Mouse (Mus musculus) limb, embryonic 14.5 days (tissue): Measurements from ENCODE around the gene Cyb5b. TPM values are rescaled to one million over a fixed set of nuclear protein-coding genes. Genes with fewer than 3 reads are reported as not detected.

ENCODE experiments used
- ATAC-seq: fragments of 200-750 bp; cut with Nextera tagmentation; 2 replicates; pipeline ENCODE4 v1.8.0; 2017; ENCODE audit warnings: low read depth, moderate number of reproducible peaks, moderate TSS enrichment; ENCODE audit not compliant: low FRiP score
- DNase-seq: peaks from one replicate; pipeline ENCODE4 v3.0.0-alpha.2; 2015; ENCODE audit warnings: low spot score
- H3K27ac ChIP-seq: fragments of 300-500 bp; sonication (generic); replicated peaks from 2 replicates; pipeline ENCODE4 v1.5.1; 2014; ENCODE audit warnings: low read depth, mild to moderate bottlenecking, low read length, moderate library complexity, mixed read lengths
- H3K27me3 ChIP-seq: fragments of 300-500 bp; sonication (generic); 2 replicates; pipeline ENCODE4 v1.6.1; 2014; ENCODE audit warnings: low read length, mixed read lengths; ENCODE audit not compliant: control insufficient read depth, insufficient read depth
- H3K36me3 ChIP-seq: fragments of 300-500 bp; sonication (generic); 2 replicates; pipeline ENCODE4 v1.6.1; 2014; ENCODE audit warnings: mild to moderate bottlenecking, low read length, moderate library complexity, mixed read lengths; ENCODE audit not compliant: control insufficient read depth, insufficient read depth
- H3K4me1 ChIP-seq: fragments of 300-500 bp; sonication (generic); 2 replicates; pipeline ENCODE4 v1.6.1; 2014; ENCODE audit warnings: antibody characterized with exemption, low read length, mixed read lengths; ENCODE audit not compliant: control insufficient read depth, insufficient read depth
- H3K4me2 ChIP-seq: fragments of 300-500 bp; sonication (generic); replicated peaks from 2 replicates; pipeline ENCODE4 v1.6.1; 2014; ENCODE audit warnings: low read depth, mild to moderate bottlenecking, low read length, moderate library complexity; ENCODE audit not compliant: severe bottlenecking
- H3K4me3 ChIP-seq: fragments of 300-500 bp; sonication (generic); replicated peaks from 2 replicates; pipeline ENCODE4 v1.5.1; 2014; ENCODE audit warnings: low read length
- H3K9ac ChIP-seq: fragments of 300-500 bp; sonication (generic); 2 replicates; pipeline ENCODE4 v1.6.1; 2014; ENCODE audit warnings: mild to moderate bottlenecking, low read depth, low read length, moderate library complexity; ENCODE audit not compliant: severe bottlenecking
- H3K9me3 ChIP-seq: fragments of 300-500 bp; sonication (generic); 2 replicates; pipeline ENCODE4 v1.6.1; 2016; ENCODE audit warnings: low read length; ENCODE audit not compliant: control insufficient read depth
- POLR2A ChIP-seq: fragments of 200-500 bp; IDR thresholded peaks from 2 replicates; pipeline ENCODE4 v1.8.0; 2012; ENCODE audit warnings: inconsistent platforms, mild to moderate bottlenecking, moderate library complexity, borderline replicate concordance; ENCODE audit not compliant: insufficient read depth, insufficient read length; ENCODE audit errors: extremely low read depth
- WGBS: fragments of 180-500 bp; shearing (Covaris S2); extraction: QIAGEN DNeasy Blood & Tissue Kit; methylation state at CpG from one replicate; pipeline ENCODE4 v1.1.7; 2014; 5-methylcytosine and 5-hydroxymethylcytosine counted together
- polyA plus RNA-seq, 2 experiments: library from polyadenylated mRNA; depleted of rRNA in 1 of 2; stranded (reverse) in 1 of 2; unstranded in 1 of 2; fragments of >200 nt; fragmentation: Nextera tagmentation in 1 of 2; extraction: Ambion mirVana in 1 of 2; gene quantifications; 2 replicates each; pipeline versions ENCODE4 v1.2.1 to v1.2.3; 2012 to 2014

Cyb5b gene
- polyA plus RNA-seq, 2 experiments = 60.3 to 82.3 TPM

DNA sequence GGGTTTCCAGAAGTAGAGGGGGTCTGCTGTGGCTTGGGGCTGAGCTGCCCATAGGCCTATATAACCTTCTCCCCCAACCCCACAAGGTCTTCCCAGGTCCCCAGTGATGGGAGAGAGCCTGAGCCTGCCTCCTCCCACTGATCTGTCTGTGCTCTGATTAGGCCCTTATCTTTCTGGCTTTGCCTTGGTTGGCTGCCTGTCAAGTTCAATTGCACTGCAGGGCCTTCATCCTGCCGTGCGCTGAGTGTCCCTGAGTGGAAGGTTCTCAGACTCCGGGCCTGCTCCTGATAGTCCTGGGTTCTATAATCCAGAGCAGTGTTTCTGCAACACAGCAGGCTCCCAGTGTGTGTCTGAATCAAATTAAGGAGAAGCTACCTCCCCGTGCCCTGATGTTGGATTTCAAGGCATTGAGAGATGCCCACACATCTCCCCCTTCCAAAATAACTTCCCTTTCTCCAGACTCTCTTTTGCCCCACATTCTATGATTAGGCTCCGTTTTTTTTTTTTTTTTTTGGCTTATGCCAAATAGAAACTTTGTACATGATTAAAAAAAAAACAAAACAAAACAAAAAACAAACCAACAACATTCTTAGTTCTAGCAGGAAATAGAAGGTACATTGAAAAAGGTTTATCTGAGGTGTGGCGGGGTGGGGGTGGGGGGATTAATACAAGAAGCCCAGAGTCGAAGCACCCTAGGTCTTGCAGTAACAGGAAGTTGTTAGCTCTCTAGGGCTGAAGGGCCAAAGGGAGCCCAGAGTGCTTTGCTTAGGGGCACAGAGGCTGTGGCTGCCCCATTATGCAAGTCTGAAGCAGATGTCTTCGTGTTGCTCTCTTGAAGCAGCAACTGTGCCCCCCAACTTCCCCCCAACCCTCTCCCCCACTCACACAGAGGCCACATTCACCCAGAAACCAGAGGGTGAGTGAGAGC is 71.7 kb downstream of the Cyb5b start:
- Histone ChIP-seq H3K36me3 (no peaks in the 10 kb centered on the region), H3K27ac (no peak overlapping the region), H3K9me3 (no peaks in the 10 kb centered on the region), H3K4me3 (no peak overlapping the region), H3K9ac (no peak overlapping the region), H3K4me1 (no peaks in the 10 kb centered on the region), H3K27me3 (no peaks in the 10 kb centered on the region), H3K4me2 (no peak overlapping the region)
- TF ChIP-seq POLR2A = no peak
- ATAC-seq (no peak), DNase-seq (no peak)
- WGBS = 39% methylated on average over 8 of the region's 8 CpGs

DNA sequence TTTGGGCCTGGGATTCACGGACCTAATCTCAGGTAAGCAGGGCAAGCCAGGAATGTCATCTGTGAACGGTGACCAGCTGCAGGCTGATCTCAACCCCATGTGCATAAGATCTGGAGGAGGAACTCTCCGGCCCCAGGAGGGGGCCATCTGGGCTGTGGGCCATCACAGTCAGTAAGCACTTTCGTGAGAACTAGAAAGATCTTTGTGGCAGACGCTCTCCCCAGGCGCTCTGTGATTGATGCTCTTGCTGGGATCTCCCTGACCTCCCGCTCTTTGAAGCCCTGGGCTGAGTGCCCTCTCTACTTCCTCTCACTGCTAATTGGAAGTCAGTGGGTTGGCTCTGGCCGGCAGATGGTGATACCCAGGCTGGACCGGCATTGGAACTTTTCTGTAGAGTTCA is 75.7 kb downstream of the Cyb5b start:
- no peak overlapping the region for H3K9ac ChIP-seq
- H3K27me3 ChIP-seq = no peaks in the 10 kb centered on the region
- ATAC-seq (no peak), DNase-seq (no peak)
- H3K4me1 ChIP-seq = no peaks in the 10 kb centered on the region
- 19% methylated on average over 9 of the region's 9 CpGs for WGBS
- no peak for TF ChIP-seq POLR2A
- H3K36me3 ChIP-seq = no peaks in the 10 kb centered on the region
- H3K4me2 ChIP-seq = no peak overlapping the region
- H3K4me3 ChIP-seq = no peak overlapping the region
- no peaks in the 10 kb centered on the region for H3K9me3 ChIP-seq
- H3K27ac ChIP-seq = no peak overlapping the region

DNA sequence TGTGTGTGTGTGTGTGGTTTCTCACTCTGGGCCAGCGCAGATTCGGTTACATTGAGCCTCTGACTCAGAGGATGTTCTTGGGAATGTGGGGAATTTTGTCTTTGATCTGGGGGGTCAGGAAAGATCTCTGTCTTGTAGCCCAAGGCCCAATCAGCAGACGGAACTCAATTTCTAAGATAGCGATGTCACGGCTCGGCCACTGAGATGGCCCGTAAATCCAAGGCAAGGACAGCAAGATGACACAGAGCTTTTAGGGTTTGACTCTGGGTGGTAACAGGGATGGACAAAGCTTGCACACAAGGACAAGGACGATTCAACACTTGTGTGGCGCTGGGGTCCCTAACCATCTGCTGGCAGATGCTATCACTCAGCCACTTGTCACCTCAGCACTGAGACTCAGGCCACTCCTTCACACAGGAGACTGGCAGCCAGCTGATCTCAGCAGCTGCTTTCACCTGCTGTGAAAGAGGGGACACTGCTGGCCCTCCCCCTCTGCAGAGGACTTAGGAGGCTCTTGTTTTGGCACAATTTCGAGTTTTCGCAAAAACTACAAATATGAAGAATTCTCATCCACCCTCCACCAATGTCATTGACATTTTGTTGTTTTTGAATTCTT is 76.7 kb downstream of the Cyb5b start:
- no peak for TF ChIP-seq POLR2A
- Histone ChIP-seq H3K36me3 (no peaks in the 10 kb centered on the region), H3K4me3 (no peak overlapping the region), H3K9me3 (no peaks in the 10 kb centered on the region), H3K9ac (no peak overlapping the region), H3K4me1 (no peaks in the 10 kb centered on the region), H3K27ac (no peak overlapping the region), H3K27me3 (no peaks in the 10 kb centered on the region), H3K4me2 (no peak overlapping the region)
- no peak for DNase-seq
- WGBS = 24% methylated on average over 11 of the region's 11 CpGs
- ATAC-seq = peak; percentile 23; the same call in 1 of the 2 replicates

DNA sequence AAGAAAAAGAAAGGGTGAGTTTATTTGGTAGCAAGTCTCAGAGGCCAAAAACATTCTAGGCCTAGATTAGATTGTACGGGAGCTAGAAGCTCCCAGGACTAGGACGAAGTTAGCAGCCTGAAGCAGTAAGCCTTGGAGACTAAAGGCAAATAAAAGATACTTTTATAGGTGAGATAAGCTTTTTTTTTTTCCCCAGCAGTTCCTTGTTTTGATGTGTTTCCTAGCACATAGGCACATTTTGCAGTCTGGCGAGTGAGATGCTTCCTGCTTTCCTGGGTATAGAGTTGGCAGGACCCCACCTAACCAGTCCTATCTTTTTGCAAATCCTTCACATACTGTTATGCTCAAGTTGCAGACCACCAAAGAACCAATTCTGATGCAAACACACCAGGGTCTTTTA is 82.8 kb downstream of the Cyb5b start:
- H3K27me3 ChIP-seq = no peaks in the 10 kb centered on the region
- no peak overlapping the region for H3K27ac ChIP-seq
- DNase-seq (no peak), ATAC-seq (no peak)
- H3K4me1 ChIP-seq = no peaks in the 10 kb centered on the region
- no peak for TF ChIP-seq POLR2A
- no peaks in the 10 kb centered on the region for H3K9me3 ChIP-seq
- H3K36me3 ChIP-seq = no peaks in the 10 kb centered on the region
- 83% methylated on average over 3 of the region's 3 CpGs for WGBS
- H3K4me3 ChIP-seq = no peak overlapping the region
- H3K4me2 ChIP-seq = no peak overlapping the region
- no peak overlapping the region for H3K9ac ChIP-seq

DNA sequence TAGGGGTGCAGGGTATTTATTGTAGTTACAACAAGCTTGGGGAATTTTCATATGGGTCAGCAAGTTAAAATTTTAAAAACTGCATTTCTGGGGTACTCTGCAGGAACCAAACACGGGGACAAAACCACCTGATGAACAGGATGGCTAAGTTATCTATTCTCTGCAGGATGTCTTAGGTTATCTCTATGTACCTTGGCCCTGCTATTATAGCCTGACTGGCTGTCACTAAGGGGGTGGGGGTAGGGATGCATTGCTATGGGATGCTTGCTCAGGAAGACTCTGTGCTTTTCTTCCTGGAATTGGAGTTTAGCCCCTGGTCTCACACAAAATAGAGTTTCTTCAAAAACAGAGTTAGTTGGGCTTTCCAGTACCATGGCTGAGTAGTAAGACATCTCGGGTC is 83.3 kb downstream of the Cyb5b start:
- TF ChIP-seq POLR2A = no peak
- WGBS = 73% methylated on average over 2 of the region's 2 CpGs
- Histone ChIP-seq H3K9me3 (no peaks in the 10 kb centered on the region), H3K4me3 (no peak overlapping the region), H3K36me3 (no peaks in the 10 kb centered on the region), H3K9ac (no peak overlapping the region), H3K27me3 (no peaks in the 10 kb centered on the region), H3K27ac (no peak overlapping the region), H3K4me2 (no peak overlapping the region), H3K4me1 (no peaks in the 10 kb centered on the region)
- ATAC-seq (no peak), DNase-seq (no peak)

Other genes with a start within 250 kb of the Cyb5b start
- 13.9 and 15.4 TPM in 2 replicates for gene Sntb2, start 214.9 kb upstream of the Cyb5b start, polyA plus RNA-seq (2012; rRNA removed)
- 20.4 and 20.7 TPM in 2 replicates for gene Sntb2, start 214.9 kb upstream of the Cyb5b start, polyA plus RNA-seq (2014; fragmentation: Nextera tagmentation; extraction: Ambion mirVana)
- 40.2 and 50.8 TPM in 2 replicates for gene Vps4a, start 119.4 kb upstream of the Cyb5b start, polyA plus RNA-seq (2012; rRNA removed)
- 75.8 and 82.3 TPM in 2 replicates for gene Vps4a, start 119.4 kb upstream of the Cyb5b start, polyA plus RNA-seq (2014; fragmentation: Nextera tagmentation; extraction: Ambion mirVana)
- 34.6 and 38.7 TPM in 2 replicates for gene Pdf, start 102.0 kb upstream of the Cyb5b start, polyA plus RNA-seq (2012; rRNA removed)
- 35.7 and 39.2 TPM in 2 replicates for gene Pdf, start 102.0 kb upstream of the Cyb5b start, polyA plus RNA-seq (2014; fragmentation: Nextera tagmentation; extraction: Ambion mirVana)
- 56.7 and 68.1 TPM in 2 replicates for gene Cog8, start 94.0 kb upstream of the Cyb5b start, polyA plus RNA-seq (2012; rRNA removed)
- 37.8 and 40.9 TPM in 2 replicates for gene Cog8, start 94.0 kb upstream of the Cyb5b start, polyA plus RNA-seq (2014; fragmentation: Nextera tagmentation; extraction: Ambion mirVana)
- gene Nip7, start 93.8 kb upstream of the Cyb5b start, polyA plus RNA-seq (2012; rRNA removed) = 54.9 and 123 TPM in 2 replicates
- 99.0 and 103 TPM in 2 replicates for gene Nip7, start 93.8 kb upstream of the Cyb5b start, polyA plus RNA-seq (2014; fragmentation: Nextera tagmentation; extraction: Ambion mirVana)
- gene Tmed6, start 85.0 kb upstream of the Cyb5b start, polyA plus RNA-seq (2012; rRNA removed) = not detected in 2 replicates
- not detected in 2 replicates for gene Tmed6, start 85.0 kb upstream of the Cyb5b start, polyA plus RNA-seq (2014; fragmentation: Nextera tagmentation; extraction: Ambion mirVana)
- gene Terf2, start 54.1 kb upstream of the Cyb5b start, polyA plus RNA-seq (2012; rRNA removed) = 34.9 and 39.0 TPM in 2 replicates
- gene Terf2, start 54.1 kb upstream of the Cyb5b start, polyA plus RNA-seq (2014; fragmentation: Nextera tagmentation; extraction: Ambion mirVana) = 15.1 and 18.5 TPM in 2 replicates
- 70.1 and 94.1 TPM in 2 replicates for gene Nfat5, start 142.8 kb downstream of the Cyb5b start, polyA plus RNA-seq (2012; rRNA removed)
- gene Nfat5, start 142.8 kb downstream of the Cyb5b start, polyA plus RNA-seq (2014; fragmentation: Nextera tagmentation; extraction: Ambion mirVana) = 17.6 and 23.1 TPM in 2 replicates